Mouse (Mus musculus) bone marrow macrophage, adult 2 months (primary cell): ENCODE data around the gene Alk.

Experiments
- CTCF ChIP-seq: IDR thresholded peaks from 2 replicates; pipeline ENCODE4 v1.5.1; 2012; ENCODE audit warnings: low read depth, mild to moderate bottlenecking, low read length, moderate library complexity
- POLR2A ChIP-seq: IDR thresholded peaks from 2 replicates; pipeline ENCODE4 v1.6.1; 2012; ENCODE audit warnings: mild to moderate bottlenecking, low read depth, low read length, borderline replicate concordance

DNA sequence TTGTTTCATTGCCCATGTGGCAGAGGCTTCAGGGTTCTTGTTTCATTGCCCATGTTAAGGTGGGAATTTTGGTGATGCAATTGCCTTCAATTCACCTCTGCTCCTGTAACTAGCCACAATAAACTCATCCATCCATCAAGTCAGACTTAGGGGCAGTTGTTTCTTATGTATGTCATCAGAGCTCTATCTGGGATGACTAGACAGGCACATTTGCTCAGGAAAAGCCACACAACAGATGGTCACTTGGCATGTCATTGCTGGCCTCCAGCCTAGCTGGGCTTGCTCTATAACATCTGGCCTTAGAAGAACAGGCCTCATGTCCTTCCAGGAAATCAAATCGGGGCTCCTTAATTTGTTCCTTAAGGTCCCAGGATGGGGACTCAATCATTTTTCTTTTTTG lies 610.3 kb downstream of the Alk start:
- TF ChIP-seq CTCF (no peak), POLR2A (no peak)
